Mouse (Mus musculus): ENCODE data around the gene F830045P16Rik. TPM values are rescaled to one million over a fixed set of nuclear protein-coding genes. Genes with fewer than 3 reads are reported as not detected.

Gene F830045P16Rik
- total RNA-seq, 1 experiment, result not detected

DNA sequence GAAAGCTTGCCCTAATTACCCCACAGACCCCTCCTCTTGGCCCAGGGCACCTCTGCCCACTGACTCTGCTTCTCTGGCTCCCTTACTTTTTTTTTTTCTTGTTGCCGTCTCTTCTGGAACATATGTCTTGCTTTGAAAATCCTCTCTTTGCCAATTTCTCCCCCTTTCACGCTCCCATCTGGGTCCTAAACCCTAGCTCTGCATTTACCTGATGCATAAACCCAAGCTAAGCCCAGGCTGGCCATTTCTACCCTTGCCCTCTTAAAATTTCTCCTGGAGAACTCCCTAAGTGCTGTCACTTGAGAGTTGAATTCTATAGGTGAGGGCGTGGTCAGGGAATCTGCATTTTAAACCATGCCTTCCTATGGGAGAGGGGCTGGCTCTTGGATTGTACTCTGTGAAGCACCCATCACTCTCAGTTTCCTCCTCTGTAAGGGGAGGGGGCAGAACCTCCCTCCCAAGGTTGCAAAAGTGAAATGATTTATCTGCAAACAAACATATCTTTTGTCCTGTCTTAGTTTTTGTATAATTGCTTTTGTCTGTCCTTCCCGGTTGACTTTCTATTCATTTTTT, 37.4 kb upstream of the F830045P16Rik start:
- TF ChIP-seq ZNF384 (IDR thresholded peaks at IDR 0.05; ENCODE audit: low read depth, low read length) (no peak), CHD2 (IDR thresholded peaks at IDR 0.05; ENCODE audit: low read depth, low read length) (no peak), MAFK (IDR thresholded peaks at IDR 0.05; ENCODE audit: insufficient read depth, low read depth, low read length) (no peak), HCFC1 (IDR thresholded peaks at IDR 0.05; ENCODE audit: borderline replicate concordance, insufficient read depth, low read length) (no peak), ZC3H11A (IDR thresholded peaks at IDR 0.05; ENCODE audit: borderline replicate concordance, low read depth, low read length) (no peak)
- in situ Hi-C loops (cut with MboI; ENCODE audit: low sequenced_read_pairs in 2 of 2, unreplicated experiment in 2 of 2), result no loop called here
- H3K36me3 ChIP-seq (ENCODE audit: control insufficient read depth, insufficient read depth, low read length, poor library complexity, severe bottlenecking), result no peaks in the 10 kb centered on the region
- H3K4me3 ChIP-seq (ENCODE audit: insufficient read depth in 1 of 2, low read depth in 1 of 2, low read length in 2 of 2, poor library complexity in 1 of 2, severe bottlenecking in 1 of 2), result no peak overlapping the region
- DNase-seq (ENCODE audit: low read depth, low spot score), result no peak
- H3K9ac ChIP-seq (ENCODE audit: insufficient read depth, low read depth, low read length, poor library complexity, severe bottlenecking), result no peak overlapping the region
- no peaks in the 10 kb centered on the region for H3K9me3 ChIP-seq (ENCODE audit: control insufficient read depth, insufficient read depth, low read depth, low read length)
- H3K4me1 ChIP-seq (ENCODE audit: control insufficient read depth in 2 of 2, insufficient read depth in 2 of 2, low read length in 2 of 2, poor library complexity in 1 of 2), result peaks cover 2 to 9% of the 10 kb centered on the region in 2 experiments; a peak in 1 of 4 replicates
- no peak overlapping the region for H3K27ac ChIP-seq (ENCODE audit: insufficient read depth, low read depth, low read length, poor library complexity, severe bottlenecking)

- DNase-seq (ENCODE audit: low read depth, low spot score), result no peak
- in situ Hi-C loops (cut with MboI; ENCODE audit: low sequenced_read_pairs in 2 of 2, unreplicated experiment in 2 of 2), result no loop called here
Measured at GRCm38 (mm10) chr2:129569556-129569955, 33.2 kb upstream of the F830045P16Rik start.

GRCm38 (mm10) chr2:129569120-129569519, 32.7 kb upstream of the F830045P16Rik start:
- no peaks in the 10 kb centered on the region for H3K9me3 ChIP-seq (ENCODE audit: control insufficient read depth, insufficient read depth, low read depth, low read length)
- no peak overlapping the region for H3K9ac ChIP-seq (ENCODE audit: insufficient read depth, low read depth, low read length, poor library complexity, severe bottlenecking)
- DNase-seq (ENCODE audit: low read depth, low spot score), result no peak
- H3K4me3 ChIP-seq (ENCODE audit: insufficient read depth in 1 of 2, low read depth in 1 of 2, low read length in 2 of 2, poor library complexity in 1 of 2, severe bottlenecking in 1 of 2), result no peak overlapping the region
- H3K27ac ChIP-seq (ENCODE audit: insufficient read depth, low read depth, low read length, poor library complexity, severe bottlenecking), result no peak overlapping the region
- H3K36me3 ChIP-seq (ENCODE audit: control insufficient read depth, insufficient read depth, low read length, poor library complexity, severe bottlenecking), result no peaks in the 10 kb centered on the region
- no peak for TF ChIP-seq CHD2 (IDR thresholded peaks at IDR 0.05; ENCODE audit: low read depth, low read length)
- TF ChIP-seq ZNF384 (IDR thresholded peaks at IDR 0.05; ENCODE audit: low read depth, low read length), result no peak
- no peak for TF ChIP-seq ZC3H11A (IDR thresholded peaks at IDR 0.05; ENCODE audit: borderline replicate concordance, low read depth, low read length)
- no peak for TF ChIP-seq MAFK (IDR thresholded peaks at IDR 0.05; ENCODE audit: insufficient read depth, low read depth, low read length)
- no peak for TF ChIP-seq HCFC1 (IDR thresholded peaks at IDR 0.05; ENCODE audit: borderline replicate concordance, insufficient read depth, low read length)
- 0 out of 4 replicates have a peak, but pooled peaks cover 2 to 6% of the 10 kb centered on the region in 2 experiments for H3K4me1 ChIP-seq (ENCODE audit: control insufficient read depth in 2 of 2, insufficient read depth in 2 of 2, low read length in 2 of 2, poor library complexity in 1 of 2)
- in situ Hi-C loops (cut with MboI; ENCODE audit: low sequenced_read_pairs in 2 of 2, unreplicated experiment in 2 of 2), result no loop called here

More at GRCm38 (mm10) chr2:129569556-129569955, 33.2 kb upstream of the F830045P16Rik start:
- Histone ChIP-seq H3K4me3 (ENCODE audit: insufficient read depth in 1 of 2, low read depth in 1 of 2, low read length in 2 of 2, poor library complexity in 1 of 2, severe bottlenecking in 1 of 2) (no peak overlapping the region), H3K9me3 (ENCODE audit: control insufficient read depth, insufficient read depth, low read depth, low read length) (no peaks in the 10 kb centered on the region), H3K27ac (ENCODE audit: insufficient read depth, low read depth, low read length, poor library complexity, severe bottlenecking) (no peak overlapping the region), H3K36me3 (ENCODE audit: control insufficient read depth, insufficient read depth, low read length, poor library complexity, severe bottlenecking) (no peaks in the 10 kb centered on the region), H3K4me1 (ENCODE audit: control insufficient read depth in 2 of 2, insufficient read depth in 2 of 2, low read length in 2 of 2, poor library complexity in 1 of 2) (0 out of 4 replicates have a peak, but pooled peaks cover 2 to 6% of the 10 kb centered on the region in 2 experiments), H3K9ac (ENCODE audit: insufficient read depth, low read depth, low read length, poor library complexity, severe bottlenecking) (no peak overlapping the region)
- TF ChIP-seq CHD2 (IDR thresholded peaks at IDR 0.05; ENCODE audit: low read depth, low read length) (no peak), MAFK (IDR thresholded peaks at IDR 0.05; ENCODE audit: insufficient read depth, low read depth, low read length) (no peak), ZC3H11A (IDR thresholded peaks at IDR 0.05; ENCODE audit: borderline replicate concordance, low read depth, low read length) (no peak), ZNF384 (IDR thresholded peaks at IDR 0.05; ENCODE audit: low read depth, low read length) (no peak), HCFC1 (IDR thresholded peaks at IDR 0.05; ENCODE audit: borderline replicate concordance, insufficient read depth, low read length) (no peak)

GRCm38 (mm10) chr2:129563944-129564709, 27.7 kb upstream of the F830045P16Rik start:
- no peak for DNase-seq (ENCODE audit: low read depth, low spot score)
- TF ChIP-seq CHD2 (IDR thresholded peaks at IDR 0.05; ENCODE audit: low read depth, low read length), result no peak
- TF ChIP-seq MAFK (IDR thresholded peaks at IDR 0.05; ENCODE audit: insufficient read depth, low read depth, low read length), result no peak
- no peak for TF ChIP-seq ZC3H11A (IDR thresholded peaks at IDR 0.05; ENCODE audit: borderline replicate concordance, low read depth, low read length)
- TF ChIP-seq ZNF384 (IDR thresholded peaks at IDR 0.05; ENCODE audit: low read depth, low read length), result no peak
- TF ChIP-seq HCFC1 (IDR thresholded peaks at IDR 0.05; ENCODE audit: borderline replicate concordance, insufficient read depth, low read length), result no peak

More at GRCm38 (mm10) chr2:129563944-129564709, 27.7 kb upstream of the F830045P16Rik start:
- H3K9ac ChIP-seq (ENCODE audit: insufficient read depth, low read depth, low read length, poor library complexity, severe bottlenecking), result no peak overlapping the region
- no peaks in the 10 kb centered on the region for H3K36me3 ChIP-seq (ENCODE audit: control insufficient read depth, insufficient read depth, low read length, poor library complexity, severe bottlenecking)
- no peaks in the 10 kb centered on the region for H3K9me3 ChIP-seq (ENCODE audit: control insufficient read depth, insufficient read depth, low read depth, low read length)
- in situ Hi-C loops (cut with MboI; ENCODE audit: low sequenced_read_pairs in 2 of 2, unreplicated experiment in 2 of 2), result no loop called here
- H3K4me3 ChIP-seq (ENCODE audit: insufficient read depth in 1 of 2, low read depth in 1 of 2, low read length in 2 of 2, poor library complexity in 1 of 2, severe bottlenecking in 1 of 2), result no peak overlapping the region
- H3K27ac ChIP-seq (ENCODE audit: insufficient read depth, low read depth, low read length, poor library complexity, severe bottlenecking), result no peak overlapping the region
- H3K4me1 ChIP-seq (ENCODE audit: control insufficient read depth in 2 of 2, insufficient read depth in 2 of 2, low read length in 2 of 2, poor library complexity in 1 of 2), result no peaks in the 10 kb centered on the region
